Mouse (Mus musculus) thymus, postnatal 25 days (tissue): ENCODE measurements at regions not wholly inside any gene's neighbourhood (a gene's known extent, or its start where the extent isn't known, plus 50 kb on each side); places are given as distances from the start of the nearest gene placed in this dataset.

ENCODE experiments used
- DNase-seq: peaks from one replicate; pipeline ENCODE4 v3.0.0; 2022

GRCm38 (mm10) chr3:130977921-130978700 lies 132.2 kb upstream of the Lef1 start:
- peak; percentile 69 for DNase-seq

DNA sequence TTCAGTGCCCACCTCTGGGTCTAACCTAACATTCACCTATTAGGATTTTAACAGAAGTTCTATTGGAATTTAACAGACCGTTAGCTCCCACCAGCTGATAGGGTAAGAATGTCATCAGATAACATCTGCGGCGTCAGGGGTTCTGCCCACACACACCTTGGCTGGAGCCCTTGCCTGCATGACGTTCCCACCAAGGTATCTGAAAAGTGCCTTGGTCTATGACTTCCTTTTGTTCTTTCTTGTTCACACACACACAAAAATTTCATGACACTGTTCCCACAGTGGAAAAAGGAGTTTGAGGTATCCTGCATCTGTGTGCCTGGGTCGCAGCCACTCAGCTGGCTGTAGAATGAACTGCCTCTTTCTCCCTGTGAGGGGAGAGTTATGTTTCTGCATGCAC lies 134.1 kb upstream of the Lef1 start:
- DNase-seq: peak; percentile 54

GRCm38 (mm10) chr3:130975291-130975690 lies 135.0 kb upstream of the Lef1 start:
- DNase-seq: no peak

DNA sequence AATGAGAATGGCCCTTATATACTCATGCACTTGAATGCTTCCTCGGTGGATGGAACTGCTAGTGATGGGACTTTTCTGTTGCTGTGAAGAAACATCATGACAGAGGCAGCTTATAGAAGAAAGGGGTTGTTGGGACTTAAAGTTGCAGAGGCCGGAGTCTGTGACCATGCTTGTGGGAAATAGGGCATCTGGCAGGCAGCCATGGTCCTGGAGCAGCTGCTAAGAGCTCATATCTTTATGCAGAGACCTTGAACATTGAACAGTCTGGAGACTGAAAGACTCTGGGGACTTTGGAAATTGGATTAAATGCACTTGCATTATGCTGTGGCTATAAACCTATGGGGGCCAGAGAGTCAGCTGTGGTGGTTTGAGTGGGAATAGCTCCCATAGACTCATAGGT lies 138.1 kb upstream of the Lef1 start:
- DNase-seq: no peak

DNA sequence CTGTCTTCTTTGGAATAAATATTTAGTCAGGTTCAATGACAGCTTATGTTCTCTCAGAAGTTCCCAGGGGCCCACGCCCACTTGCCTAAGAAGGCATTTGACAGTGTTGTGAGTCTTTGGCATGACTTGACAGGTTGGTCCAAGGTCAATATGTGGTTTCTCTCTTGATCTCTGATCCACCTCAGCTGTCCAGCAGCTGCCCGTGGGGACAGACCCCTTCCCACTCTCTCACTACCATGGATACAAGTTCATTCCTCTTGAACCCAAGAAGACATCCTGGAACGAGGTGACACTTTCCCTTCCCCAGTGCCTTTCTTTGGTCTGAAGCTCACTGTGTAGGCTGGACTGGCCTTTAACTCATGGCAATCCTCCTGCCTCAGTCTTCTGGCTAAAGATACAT lies 145.0 kb upstream of the Lef1 start:
- no peak for DNase-seq

DNA sequence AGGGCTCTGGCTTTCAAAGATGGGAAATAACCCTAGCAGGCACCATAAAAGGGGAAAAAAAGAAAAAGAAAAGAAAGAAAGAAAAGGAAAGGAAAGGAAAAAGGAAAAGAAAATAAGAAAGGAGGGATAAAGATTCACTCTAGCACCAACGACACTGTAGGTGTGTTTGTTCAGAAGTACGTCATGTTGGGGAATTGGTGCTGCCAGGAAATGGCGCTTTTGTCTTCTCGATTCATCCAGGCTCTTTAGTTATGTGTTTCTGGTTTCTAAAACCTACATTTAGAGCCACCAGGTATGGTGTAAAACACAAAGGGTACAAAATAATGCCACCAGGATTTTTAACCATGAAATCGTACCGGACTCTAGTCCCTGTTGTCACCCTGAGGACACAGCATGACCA lies 146.2 kb upstream of the Lef1 start:
- no peak for DNase-seq

DNA sequence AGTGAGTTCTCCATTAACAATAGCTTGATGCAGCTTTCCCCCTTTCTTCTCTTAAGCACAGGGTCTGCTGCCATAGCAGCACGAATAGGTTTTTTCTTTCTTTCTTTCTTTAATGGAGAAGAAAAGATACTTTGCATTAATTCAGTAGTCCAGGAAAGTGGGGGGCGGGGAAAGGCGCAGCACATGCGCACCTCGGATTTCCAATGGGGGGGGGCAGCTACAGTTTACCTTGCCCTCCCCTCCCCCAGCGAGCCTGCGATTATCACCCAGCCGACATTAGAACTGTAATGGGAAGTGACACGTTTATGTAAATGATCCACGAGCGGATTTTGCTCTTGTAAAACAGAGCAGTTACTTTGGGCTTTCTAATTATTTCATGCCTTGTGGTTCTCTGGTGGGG lies 146.6 kb upstream of the Lef1 start:
- no peak for DNase-seq

DNA sequence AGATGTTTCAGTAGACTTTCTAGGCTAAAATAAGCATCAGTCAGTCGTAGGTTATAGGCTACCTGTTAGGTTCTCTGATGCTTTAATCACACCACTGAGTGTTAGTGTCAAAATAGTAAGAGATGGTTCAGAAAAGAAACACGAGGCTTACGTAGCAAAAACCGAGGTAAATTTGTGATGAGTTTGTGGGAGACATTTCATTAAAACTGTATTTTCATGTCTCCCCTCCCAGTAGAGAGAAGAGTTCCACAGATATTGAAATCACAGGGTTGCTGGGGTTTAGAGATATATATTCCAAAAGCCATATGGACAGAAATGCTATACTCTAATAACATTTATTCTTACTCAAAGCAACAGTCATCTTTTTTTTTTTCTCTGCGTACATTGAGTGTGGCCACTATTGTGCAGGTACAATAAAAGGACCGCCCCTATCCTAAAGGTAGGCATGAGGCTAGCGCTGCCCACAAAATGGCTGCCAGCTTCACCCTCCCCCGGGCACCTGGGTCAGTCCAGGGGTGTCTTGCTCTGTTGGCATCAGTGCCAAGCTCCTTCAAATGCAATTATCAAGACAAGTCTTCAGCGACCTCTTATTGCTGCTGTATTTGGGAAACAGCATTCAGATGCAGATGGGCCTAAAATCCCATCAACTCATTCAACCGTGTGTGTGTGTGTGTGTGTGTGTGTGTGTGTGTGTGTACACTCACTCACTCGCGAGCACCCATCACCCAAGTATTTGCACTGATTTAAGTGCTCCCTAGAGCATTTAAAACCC lies 147.4 kb upstream of the Lef1 start:
- no peak for DNase-seq

DNA sequence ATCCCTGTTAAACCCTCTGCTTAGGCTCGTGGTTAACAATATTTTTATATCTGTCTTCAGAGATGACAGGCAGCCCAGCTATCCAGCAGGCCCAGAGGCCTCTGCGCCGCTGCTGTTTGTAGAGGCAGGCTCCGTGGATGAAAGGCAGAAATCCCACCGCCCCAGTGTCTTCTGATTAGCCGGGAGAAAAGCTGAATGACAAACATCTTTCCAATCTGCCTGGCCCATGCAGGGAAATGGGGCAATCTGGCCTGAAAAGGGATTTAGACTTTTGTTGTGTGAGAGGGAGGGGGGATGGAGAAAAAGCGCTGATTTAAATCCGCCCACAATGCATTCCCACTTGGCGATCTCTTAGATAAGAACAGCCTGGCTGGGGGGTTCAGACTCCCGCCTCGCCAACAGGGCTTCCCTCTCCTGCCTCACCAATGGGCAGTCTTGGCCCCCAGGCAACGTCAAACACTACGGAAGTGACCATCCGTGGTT lies 148.1 kb upstream of the Lef1 start:
- DNase-seq: no peak

GRCm38 (mm10) chr3:130961704-130962103 lies 148.6 kb upstream of the Lef1 start:
- DNase-seq: no peak

GRCm38 (mm10) chr3:130955958-130956357 lies 154.3 kb upstream of the Lef1 start:
- DNase-seq: no peak

GRCm38 (mm10) chr3:130951381-130951780 lies 158.9 kb upstream of the Lef1 start:
- DNase-seq: no peak

GRCm38 (mm10) chr3:130950872-130951271 lies 159.4 kb upstream of the Lef1 start:
- no peak for DNase-seq

DNA sequence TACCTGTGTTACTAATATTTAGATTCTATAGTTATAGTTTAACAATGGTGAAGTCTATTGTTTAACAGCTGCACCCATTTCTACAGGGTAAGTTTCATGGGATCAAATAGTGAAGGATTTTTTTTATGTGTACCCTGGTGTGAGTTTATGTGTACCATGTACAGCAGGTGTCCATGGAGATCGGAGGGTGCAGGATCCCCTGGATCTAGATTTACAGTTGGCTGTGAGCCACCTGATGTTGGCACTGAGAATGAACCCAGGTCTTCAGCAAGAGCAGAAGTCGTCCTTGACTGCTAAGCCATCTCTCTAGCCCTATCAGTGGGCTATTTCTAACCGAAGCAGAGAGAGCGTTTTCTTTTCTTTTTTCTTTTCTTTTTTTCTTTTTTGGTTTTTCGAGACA lies 162.4 kb upstream of the Lef1 start:
- DNase-seq: no peak

DNA sequence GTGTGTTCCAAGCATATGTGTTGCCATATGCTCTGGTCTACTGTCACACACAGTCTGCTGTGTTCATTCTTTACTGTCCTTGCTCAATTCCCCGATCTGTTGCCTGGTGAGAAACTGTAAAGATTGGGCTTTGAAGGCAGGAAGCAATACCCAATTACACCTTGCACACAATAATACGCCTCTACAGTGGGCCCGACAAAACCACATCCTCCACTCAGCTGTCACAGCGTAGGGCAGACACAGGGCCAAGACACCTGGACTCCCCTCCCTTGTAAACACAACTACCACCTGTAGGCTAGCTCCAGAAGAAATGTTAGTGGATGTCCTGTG lies 163.0 kb upstream of the Lef1 start:
- DNase-seq: peak; percentile 85

DNA sequence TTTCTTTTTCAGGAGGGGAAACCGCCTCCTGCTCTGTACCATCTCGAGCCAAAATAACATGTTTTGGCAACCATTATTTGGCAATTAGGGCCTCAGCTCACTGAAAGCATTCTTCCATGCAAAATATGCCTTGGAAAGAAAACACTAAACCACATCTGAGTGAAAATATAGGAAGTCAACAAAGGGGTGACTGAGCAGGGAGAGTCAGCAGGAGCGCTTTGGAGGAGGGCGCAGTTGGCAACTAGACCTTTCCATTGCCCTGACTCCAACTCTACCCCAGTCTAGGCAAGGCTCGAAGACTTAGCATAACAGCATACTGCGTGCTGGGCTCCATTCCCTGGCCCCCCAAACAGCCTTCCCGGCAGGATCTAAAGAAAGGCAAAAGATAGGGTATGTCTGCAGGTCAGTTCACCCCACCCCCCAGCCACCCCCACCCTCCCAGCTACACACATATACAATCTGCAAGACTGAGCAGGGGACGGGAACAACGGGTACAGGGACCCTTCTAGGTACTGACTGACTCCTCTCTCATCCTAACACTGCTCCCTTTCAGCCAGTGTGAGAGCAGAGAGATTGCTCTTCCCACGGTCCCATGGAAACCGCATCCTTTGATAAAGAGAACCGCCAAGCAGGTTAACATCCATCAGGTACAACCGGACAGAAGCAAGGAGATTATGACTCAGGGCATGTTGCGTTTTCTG lies 163.5 kb upstream of the Lef1 start:
- peak; percentile 64 for DNase-seq

DNA sequence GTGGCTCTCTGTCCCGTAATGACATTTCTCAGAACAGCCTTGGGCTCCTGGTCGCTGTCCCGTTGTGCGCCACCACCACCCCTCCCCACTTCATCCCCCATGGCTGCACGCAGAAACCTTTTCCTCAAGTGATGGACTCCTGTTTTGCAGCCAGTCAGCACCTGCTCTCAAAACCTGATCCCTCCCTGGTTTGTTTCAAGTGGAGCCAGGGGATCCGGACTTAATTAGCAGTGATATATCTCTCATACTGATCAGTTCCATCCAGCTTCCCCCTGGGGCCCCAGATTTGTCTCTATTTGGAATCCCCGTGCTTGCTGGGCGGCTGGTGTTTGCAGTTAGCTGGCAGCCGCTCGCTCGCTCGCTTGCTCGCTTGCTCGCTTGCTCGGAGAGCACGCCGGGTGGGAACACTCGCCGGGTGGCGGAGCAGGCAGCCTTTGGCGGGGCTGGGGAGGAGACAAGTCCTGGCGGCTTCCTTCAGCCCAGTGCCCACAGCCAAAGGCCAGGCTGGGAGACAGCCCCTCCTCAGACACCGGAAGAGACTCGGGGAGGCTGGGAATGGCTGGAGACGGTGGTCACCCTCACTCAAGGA lies 164.3 kb upstream of the Lef1 start:
- DNase-seq: peak; percentile 78

DNA sequence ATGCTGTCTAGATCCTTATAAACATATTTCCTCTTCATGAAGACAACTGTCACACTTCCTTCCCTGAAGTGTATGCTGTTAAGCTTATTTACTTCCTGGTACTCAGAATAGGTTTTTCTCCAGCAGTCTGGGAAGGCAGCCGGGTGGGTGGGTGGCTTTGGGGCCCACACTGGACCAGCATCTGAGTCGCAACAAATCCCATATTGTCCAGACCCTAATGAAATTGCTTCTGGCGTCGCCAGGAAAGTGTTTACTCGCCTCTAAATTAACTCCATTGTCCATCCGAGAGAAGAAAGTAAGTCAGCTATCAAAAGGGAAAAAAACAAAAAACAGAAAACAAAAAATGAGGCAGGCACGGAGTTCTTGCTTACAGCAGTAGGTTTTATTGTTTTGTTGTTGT lies 164.9 kb upstream of the Lef1 start:
- peak; percentile 65 for DNase-seq

- DNase-seq: no peak
Measured at GRCm38 (mm10) chr3:130944241-130944640, 166.0 kb upstream of the Lef1 start.

DNA sequence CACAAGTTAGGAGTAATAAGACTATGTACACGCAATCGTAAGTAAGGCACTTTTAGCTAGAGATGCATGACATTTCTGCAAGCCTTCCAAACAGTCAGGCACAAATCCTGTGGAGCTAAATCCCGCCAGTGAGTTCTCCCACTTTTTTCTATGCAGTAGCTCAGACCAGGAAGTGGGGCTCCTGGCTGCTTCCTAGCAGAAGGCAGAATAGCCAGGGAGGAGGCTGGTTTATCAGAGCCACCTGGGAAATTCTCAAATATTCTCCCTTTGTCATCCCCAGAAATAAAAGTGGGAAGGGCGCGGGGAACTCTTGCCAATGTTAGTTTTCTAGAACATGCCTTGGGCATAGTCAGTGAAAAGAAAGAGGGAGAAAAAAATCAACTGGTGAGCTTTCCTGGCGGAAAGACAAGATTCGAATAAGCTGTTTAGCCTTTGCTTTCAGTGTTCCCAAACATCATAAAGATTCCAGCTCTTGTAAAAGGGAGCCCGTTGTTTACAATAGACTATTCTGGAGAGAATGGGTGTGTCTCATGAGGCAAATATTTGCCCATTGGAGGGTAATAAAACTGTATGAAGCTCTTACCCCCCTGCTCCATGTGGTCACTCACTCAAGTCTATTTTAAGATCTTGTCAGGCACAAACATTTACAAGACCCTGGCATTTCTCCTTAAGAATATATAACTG lies 167.2 kb upstream of the Lef1 start:
- DNase-seq: no peak

GRCm38 (mm10) chr3:130940302-130940867 lies 169.9 kb upstream of the Lef1 start:
- DNase-seq: no peak

- peak; percentile 80 for DNase-seq
Measured at GRCm38 (mm10) chr3:130936980-130937379, 173.3 kb upstream of the Lef1 start.
